Mouse (Mus musculus) megakaryocyte, embryonic 14.5 days (primary cell): Measurements from ENCODE around the gene Shf.

ENCODE experiments used
- FLI1 ChIP-seq: IDR thresholded peaks from 2 replicates; pipeline ENCODE4 v1.6.1; 2012; ENCODE audit warnings: low read length, inconsistent platforms, mixed read lengths
- GATA1 ChIP-seq: IDR thresholded peaks from 3 replicates; pipeline ENCODE4 v1.6.1; 2012; ENCODE audit warnings: mixed read lengths, low read length, inconsistent platforms, borderline replicate concordance

DNA sequence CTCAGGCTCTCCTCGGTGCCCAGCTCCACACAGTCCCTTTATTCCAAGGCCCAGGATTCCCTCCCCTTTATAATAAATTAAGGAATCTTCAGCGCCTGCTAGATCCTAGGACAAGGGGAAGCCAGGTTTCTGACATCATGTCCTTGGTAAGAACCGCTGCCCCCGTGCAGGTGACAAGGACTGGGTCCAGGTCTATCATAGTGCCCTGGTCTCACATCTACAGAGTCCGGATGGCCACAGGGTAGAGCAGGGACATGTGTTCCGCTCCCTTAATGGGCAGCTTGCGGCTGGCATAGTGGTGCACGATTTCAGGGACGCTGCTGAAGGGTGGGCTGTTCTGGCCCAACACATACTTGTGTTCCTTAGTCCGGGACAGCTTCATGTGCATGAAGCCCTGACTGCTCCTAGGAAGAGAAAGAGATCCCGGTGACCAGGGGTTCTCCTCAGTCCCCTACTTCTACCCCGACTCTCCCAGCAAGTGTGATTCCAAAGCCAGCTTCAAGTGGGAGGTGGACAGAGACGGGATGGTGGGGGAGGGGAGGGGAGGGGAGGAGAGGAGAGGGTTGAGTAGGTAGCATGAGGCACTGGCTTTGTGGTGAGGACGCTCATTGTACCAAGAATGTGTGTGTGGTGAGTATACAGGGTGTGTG is 19.7 kb downstream of the Shf start:
- no peak for TF ChIP-seq GATA1
- no peak for TF ChIP-seq FLI1
